Mouse (Mus musculus) CD4-positive, CD25-positive, alpha-beta regulatory T cell, adult 9 weeks (primary cell): ENCODE results near the gene Zfp961. TPM values are rescaled to one million over a fixed set of nuclear protein-coding genes. Genes with fewer than 3 reads are reported as not detected.

ENCODE experiments used
- polyA plus RNA-seq: library from polyadenylated mRNA; unstranded; fragments of 100-300 nt; shearing (Covaris generic); gene quantifications from one replicate; pipeline ENCODE4 v1.2.1, GENCODE M21; 2017

Gene Zfp961
- 29.6 TPM for polyA plus RNA-seq

GRCm38 (mm10) chr8:71950482-71951221 lies at the start of gene Zfp961:
Zfp961 (plus strand) TSS chr8:71951038.

GRCm38 (mm10) chr8:71908309-71909261 lies 42.3 kb upstream of the Zfp961 start, which contains the start of the genes Zfp882 and Zfp617:
Zfp882 (plus strand) TSS chr8:71908608.
Zfp617 (plus strand) TSS chr8:71908635.

GRCm38 (mm10) chr8:72009473-72009872 lies 58.6 kb downstream of the Zfp961 start, which contains the start of gene Cyp4f18:
Cyp4f18 (minus strand) TSS chr8:72009626.

GRCm38 (mm10) chr8:72040918-72041317 lies 90.1 kb downstream of the Zfp961 start, which contains the start of gene Olfr372:
Olfr372 (plus strand) TSS chr8:72041218.

Other genes with a start within 250 kb of the Zfp961 start
- 5.7 TPM for gene B3gnt3, start 249.2 kb upstream of the Zfp961 start, polyA plus RNA-seq
- 256 TPM for gene Fcho1, start 225.3 kb upstream of the Zfp961 start, polyA plus RNA-seq
- 13.0 TPM for gene Zfp709, start 69.0 kb upstream of the Zfp961 start, polyA plus RNA-seq
- 7.9 TPM for gene Zfp882, start 42.4 kb upstream of the Zfp961 start, polyA plus RNA-seq
- gene Zfp617, start 42.4 kb upstream of the Zfp961 start, polyA plus RNA-seq: 20.8 TPM
- gene Cyp4f18, start 58.6 kb downstream of the Zfp961 start, polyA plus RNA-seq: 0.92 TPM
- gene Olfr372, start 90.2 kb downstream of the Zfp961 start, polyA plus RNA-seq: not detected
- gene Olfr373, start 132.1 kb downstream of the Zfp961 start, polyA plus RNA-seq: 0.26 TPM
- 0.19 TPM for gene Olfr374, start 156.0 kb downstream of the Zfp961 start, polyA plus RNA-seq
- 240 TPM for gene Tpm4, start 183.9 kb downstream of the Zfp961 start, polyA plus RNA-seq
- 226 TPM for gene Rab8a, start 210.2 kb downstream of the Zfp961 start, polyA plus RNA-seq
- 35.8 TPM for gene Hsh2d, start 238.6 kb downstream of the Zfp961 start, polyA plus RNA-seq